ENCODE assay signal across 20 mouse cellular contexts in genomic region chr8:34513459-34514090, GRCm38 (mm10).
"Had no signal": no experiment of that assay in that cellular context is flagged by ENCODE, and none has a peak within 500 bp of the region (broad histone marks: within the 10 kb centered on the region; RNA-seq: fewer than 3 reads in every experiment).

No protein-coding gene starts in this region.

- H3K27ac ChIP-seq: midbrain, embryonic 10.5 days; midbrain, embryonic 13.5 days; neural tube, embryonic 13.5 days; neural tube, embryonic 15.5 days; stomach, embryonic 15.5 days; stomach, postnatal 0 days had no signal

- ATAC-seq: midbrain, embryonic 13.5 days; midbrain, embryonic 16.5 days had no signal

- H3K4me3 ChIP-seq: midbrain, embryonic 10.5 days; midbrain, embryonic 13.5 days; myocyte; neural tube, embryonic 13.5 days; neural tube, embryonic 15.5 days; stomach, embryonic 15.5 days had no signal

- H3K9ac ChIP-seq: lung, embryonic 14.5 days; midbrain, embryonic 13.5 days; neural tube, embryonic 13.5 days; neural tube, embryonic 15.5 days; stomach, embryonic 15.5 days had no signal

- H3K4me2 ChIP-seq: lung, embryonic 14.5 days; midbrain, embryonic 13.5 days; neural tube, embryonic 13.5 days; neural tube, embryonic 15.5 days; stomach, embryonic 15.5 days had no signal

- H3K4me1 ChIP-seq: midbrain, embryonic 10.5 days; midbrain, embryonic 13.5 days; neural tube, embryonic 13.5 days; neural tube, embryonic 15.5 days; stomach, embryonic 15.5 days had no signal

- H3K36me3 ChIP-seq: midbrain, embryonic 10.5 days; midbrain, embryonic 13.5 days; neural tube, embryonic 13.5 days; neural tube, embryonic 15.5 days; stomach, embryonic 15.5 days had no signal

- H3K9me3 ChIP-seq: midbrain, embryonic 10.5 days; stomach, embryonic 15.5 days had no signal

- H3K27me3 ChIP-seq: midbrain, embryonic 13.5 days; neural tube, embryonic 13.5 days; neural tube, embryonic 15.5 days; stomach, embryonic 15.5 days had no signal

- DNase-seq: lung, adult 18-20 months; lung, embryonic 14.5 days; lung, postnatal 10 days; lung, postnatal 4 days; retina, postnatal 1 day; right cerebral cortex, adult 18-20 months; right cerebral cortex, postnatal 25 days; right cerebral cortex, postnatal 4 days; spleen, adult 18-20 months; thymus, adult 2 months; thymus, postnatal 25 days; thymus, postnatal 4 days had no signal
